Mouse (Mus musculus) ovary, postnatal 36 days (tissue): ENCODE measurements around the gene Myo1e.

Experiments
- DNase-seq: peaks from one replicate; pipeline ENCODE4 v3.0.0; 2022; ENCODE audit warnings: low spot score, mixed read lengths

Myo1e gene

DNA sequence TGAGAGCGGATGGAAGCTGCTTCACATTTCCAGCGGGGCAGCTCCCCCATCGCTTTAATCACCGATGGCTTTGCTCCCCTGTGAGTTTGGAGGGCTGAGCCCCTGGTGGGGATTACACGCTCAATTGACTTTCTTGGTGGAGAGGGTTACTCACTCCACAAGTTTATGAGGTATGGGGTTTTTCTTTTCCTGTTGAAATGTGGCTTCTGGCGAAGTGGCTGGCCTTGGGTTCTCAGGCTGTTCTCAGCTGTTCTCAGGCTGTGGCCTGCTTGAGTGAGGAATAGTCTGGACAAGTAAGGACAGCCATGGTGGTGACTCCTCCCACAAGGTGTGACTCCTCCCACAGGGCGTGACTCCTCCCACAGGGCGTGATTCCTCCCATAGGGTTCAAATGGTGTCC, 149.1 kb downstream of the Myo1e start:
- DNase-seq = no peak

- DNase-seq = no peak
Observed at GRCm38 (mm10) chr9:70359402-70360131, 152.4 kb downstream of the Myo1e start.

DNA sequence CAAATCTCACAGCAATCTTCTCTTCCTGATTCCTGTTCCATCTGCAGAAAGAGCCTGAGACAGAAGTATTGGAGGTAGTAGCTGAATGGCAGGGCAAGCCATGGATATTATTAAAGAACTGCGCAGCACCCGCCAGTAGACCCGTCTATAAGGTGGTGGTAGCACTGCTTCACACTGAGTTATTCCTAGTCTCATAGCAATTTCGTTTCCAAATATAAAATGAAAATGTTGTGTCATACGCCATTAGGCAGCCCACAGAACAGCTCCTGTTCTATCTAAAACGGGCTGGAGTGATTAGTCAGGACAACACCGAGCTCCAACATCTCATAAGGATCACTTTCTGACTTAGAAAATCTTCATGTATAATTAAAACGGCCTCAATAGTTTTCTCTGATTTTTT, 157.6 kb downstream of the Myo1e start:
- DNase-seq = no peak

DNA sequence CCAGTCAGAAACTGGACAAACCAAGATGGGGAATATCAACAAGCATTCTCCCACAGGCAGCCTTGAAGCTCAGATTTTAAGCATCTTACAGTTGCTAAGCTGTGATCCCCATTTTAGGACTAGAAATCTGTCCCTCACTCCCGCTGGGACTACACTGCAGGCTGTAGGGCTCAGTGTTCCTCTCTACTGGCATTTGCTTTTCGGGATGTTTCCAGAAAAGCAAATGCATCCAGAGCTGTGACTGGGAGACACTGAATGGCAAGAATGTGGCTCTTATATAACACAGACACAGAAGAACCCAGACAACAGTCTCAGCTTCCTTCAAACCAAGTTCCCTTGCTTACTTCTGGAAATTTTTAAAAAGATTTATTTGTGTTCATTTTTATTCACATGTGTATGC, 158.8 kb downstream of the Myo1e start:
- no peak for DNase-seq

DNA sequence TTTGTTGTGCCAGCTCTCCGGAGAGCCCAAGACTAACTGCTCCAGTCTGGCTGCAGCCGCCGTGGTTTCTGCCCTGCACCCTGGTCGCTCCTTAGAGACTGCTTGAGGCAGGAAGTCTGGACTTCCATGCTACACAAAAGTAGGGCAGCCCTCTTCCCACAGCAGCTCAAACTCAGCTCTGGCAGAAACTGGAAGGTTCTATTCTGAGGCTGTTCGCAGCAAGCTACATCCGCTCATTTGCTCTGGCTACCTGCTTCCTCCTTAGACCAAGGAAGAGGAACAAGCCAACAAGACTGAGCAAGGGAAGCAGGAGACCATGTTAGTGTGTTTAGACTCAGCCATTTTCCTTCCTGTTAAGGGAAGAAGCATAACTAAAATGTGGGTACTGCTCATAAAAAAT, 159.7 kb downstream of the Myo1e start:
- no peak for DNase-seq

DNA sequence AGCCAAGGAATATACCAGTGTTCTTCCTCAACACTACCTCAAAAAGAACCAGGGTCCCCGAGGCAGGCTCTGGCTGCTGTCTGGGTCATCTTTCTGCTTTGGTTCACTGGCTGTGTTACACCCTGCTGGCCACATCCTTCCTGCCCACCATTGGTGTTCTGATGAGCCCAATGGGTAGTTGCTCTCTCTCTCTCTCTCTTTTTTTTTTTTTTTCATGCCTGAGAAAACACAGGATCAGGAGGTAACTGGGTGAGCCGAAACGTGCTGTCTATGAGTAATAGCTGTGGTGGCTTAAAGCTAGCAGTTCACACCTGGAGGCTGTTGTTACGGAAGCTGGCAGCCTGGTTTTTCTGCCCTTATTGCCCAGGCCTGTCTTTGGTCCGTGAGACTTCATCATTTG, 164.5 kb downstream of the Myo1e start:
- no peak for DNase-seq

DNA sequence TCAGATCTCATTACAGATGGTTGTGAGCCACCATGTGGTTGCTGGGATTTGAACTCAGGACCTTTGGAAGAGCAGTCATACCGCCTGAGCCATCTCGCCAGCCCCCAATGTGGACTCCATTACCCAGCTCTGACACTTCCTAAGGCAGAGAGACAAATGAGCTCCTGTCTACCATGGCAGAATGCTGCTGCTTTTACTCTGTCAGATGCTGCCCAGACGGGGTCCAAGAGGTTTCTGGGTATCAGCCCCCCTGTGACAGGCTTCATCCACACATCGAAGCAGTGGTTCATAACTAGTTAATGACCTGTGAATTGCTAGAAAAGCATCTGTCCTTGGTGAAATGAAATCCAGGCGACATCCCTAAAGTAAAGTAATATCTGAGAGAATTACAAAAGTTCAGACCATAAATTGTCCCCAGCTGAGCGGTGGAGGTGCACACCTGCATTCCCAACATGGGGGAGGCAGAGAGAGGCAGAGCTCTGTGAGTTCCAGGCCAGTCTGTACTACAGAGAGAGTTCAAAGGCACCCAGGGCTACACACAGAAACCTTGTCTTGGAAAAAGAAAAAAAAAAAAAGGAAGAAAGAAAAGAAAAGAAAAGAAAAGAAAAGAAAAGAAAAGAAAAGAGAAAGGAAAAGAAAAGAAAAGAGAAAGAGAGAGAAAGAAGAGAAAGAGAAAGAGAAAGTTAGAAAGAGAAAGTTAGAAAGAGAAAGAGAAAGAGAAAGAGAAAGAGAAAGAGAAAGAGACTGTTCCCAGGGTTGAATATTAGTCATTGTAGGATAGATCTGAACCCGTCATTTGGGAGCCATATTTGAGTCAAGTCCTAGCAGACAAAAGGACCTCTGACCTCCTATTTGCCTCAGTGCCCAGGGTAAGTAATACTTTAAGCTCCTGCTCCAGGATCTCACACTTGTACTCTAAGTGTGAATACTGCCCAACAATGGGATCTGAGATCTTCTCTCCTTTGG, 172.6 kb downstream of the Myo1e start:
- no peak for DNase-seq

- no peak for DNase-seq
Observed at GRCm38 (mm10) chr9:70382091-70382490, 174.9 kb downstream of the Myo1e start.

DNA sequence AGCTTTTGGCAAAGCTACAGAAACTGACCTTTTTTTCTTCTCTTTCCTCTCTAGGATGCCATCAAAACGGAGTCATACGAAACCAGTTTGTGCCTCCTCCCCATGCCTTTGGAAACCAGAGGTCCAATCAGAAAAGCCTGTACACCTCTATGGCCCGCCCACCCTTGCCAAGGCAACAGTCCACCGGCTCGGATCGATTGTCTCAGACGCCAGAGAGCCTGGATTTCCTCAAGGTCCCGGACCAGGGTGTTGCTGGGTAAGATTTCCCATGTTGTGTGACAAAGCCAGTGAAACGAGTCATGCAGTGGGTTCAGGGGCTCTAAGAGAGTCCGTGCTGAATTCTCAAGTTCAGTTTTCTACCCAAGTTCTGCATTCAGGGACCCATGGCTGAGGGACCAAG, 176.6 kb downstream of the Myo1e start:
- no peak for DNase-seq

DNA sequence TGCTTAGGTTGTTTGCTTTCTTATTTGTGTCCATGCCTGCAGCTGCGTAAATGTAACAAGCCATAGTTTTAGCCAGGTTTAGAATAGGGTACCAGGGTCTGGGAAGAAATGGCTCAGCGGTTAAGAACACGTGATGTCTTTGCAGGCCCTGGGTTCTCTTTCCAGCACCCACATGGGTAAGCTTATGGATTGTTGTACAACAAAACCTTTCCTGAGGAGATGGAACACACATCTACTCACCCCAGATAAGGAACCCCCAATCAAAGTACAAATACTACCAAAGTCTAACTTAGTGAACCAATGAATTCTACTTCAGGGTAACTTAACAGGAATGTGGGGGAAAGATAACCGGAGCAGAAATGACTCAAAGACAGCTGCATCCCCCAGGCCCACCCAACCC, 177.3 kb downstream of the Myo1e start:
- DNase-seq = no peak

DNA sequence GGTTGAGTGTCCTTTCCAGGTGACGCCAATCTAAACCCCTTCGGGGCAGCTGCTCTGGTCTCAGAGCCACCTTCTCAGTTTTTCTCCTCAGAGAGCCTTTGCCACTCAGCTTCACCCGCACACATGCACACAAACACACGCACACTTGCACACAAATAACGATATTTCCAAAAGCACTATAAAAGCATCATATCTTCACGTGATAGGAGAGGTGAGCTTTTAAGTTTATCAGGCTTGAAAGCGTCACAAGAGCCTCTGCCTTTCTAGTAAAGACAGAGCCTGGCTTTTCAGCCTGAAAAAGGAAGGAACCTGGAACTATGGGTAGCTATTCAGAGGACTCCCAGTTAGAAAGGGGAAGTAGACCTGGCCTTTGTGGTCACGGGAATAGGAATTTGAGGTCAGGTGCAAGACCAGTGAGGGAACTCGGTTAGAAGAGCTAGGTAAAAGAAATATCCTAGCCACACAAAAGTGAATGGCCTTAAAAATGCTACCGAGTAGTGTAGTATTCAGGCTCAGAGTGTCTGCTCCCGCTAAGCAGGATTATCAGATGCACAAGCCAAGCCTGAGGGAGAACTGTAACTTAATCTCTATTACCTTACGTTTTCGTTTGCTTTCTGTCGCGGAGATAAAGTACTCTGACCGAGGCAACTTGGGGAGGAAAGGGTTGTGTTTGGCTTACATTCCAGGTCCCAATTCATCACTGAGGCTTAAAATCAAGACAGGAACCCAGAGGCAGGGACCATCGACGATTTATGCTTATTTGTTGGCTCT, 178.0 kb downstream of the Myo1e start:
- no peak for DNase-seq

GRCm38 (mm10) chr9:70387410-70388119, 180.4 kb downstream of the Myo1e start:
- DNase-seq = no peak

DNA sequence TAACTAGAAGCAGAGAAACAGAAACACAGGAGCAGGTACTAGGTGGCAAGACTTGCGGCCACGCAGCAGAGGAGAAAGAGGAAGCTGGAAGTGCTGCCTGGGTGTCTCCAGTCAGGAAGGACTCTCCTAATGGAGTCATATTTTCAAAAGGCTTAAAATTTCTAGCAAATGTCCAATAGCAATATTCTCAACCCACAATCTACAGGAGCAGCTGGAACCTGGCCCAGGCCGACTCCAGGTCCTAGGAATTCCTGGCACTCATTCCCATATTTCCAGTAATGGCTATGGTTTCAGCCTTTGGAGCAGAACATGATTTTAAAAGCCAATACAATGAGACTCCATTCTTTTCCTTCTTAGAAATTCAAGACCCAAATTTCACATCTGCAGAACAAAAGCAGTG, 182.4 kb downstream of the Myo1e start:
- DNase-seq = no peak

- no peak for DNase-seq
Observed at GRCm38 (mm10) chr9:70391042-70391441, 183.9 kb downstream of the Myo1e start.

DNA sequence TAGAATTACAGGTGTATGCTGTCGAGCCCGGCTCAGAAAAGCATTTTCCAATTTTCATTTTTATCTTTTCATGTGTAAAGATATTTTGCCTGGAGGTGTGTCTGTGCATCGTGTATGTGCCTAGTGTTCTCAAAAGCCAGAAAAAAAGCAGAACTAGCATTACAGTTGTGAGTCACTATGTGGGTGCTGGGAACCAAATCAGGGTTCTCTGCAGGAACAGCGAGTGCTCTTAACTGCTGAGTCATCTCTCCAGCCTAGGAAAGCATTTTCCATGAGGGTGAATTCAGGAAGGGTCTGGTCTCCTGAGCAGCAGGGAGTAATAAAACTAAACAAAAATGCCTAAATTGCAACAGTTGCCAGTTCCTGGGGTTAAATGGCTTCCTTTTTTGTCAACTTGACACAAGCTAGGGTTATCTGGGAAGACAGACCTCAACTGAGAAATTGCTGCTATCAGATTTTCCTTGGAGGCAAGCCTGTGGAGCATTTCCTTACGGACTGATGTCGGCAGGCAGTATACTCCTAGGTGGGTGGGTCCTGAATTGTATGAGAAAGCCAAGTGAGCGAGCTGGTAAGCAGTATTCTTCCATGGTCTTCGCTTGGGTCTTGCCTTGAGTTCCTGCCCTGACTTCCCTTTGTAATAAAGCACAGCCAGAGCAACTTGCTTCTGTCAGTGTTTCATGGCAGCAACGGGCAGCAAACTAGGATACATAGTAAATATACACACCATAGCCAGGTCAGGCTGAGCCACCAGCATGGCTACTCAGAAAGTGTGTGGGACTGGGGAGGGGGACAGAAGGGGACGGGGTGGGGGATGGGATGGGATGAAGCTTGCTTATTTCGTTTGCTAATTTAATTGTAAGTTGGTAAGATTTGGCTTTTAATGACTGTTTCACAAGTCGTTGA, 184.8 kb downstream of the Myo1e start:
- DNase-seq = no peak

- DNase-seq = peak; percentile 25
Observed at GRCm38 (mm10) chr9:70392563-70392907, 185.4 kb downstream of the Myo1e start.

- no peak for DNase-seq
Observed at GRCm38 (mm10) chr9:70395617-70396016, 188.5 kb downstream of the Myo1e start.

GRCm38 (mm10) chr9:70396083-70396482, 188.9 kb downstream of the Myo1e start:
- no peak for DNase-seq

GRCm38 (mm10) chr9:70401937-70402539, 194.9 kb downstream of the Myo1e start:
- no peak for DNase-seq

DNA sequence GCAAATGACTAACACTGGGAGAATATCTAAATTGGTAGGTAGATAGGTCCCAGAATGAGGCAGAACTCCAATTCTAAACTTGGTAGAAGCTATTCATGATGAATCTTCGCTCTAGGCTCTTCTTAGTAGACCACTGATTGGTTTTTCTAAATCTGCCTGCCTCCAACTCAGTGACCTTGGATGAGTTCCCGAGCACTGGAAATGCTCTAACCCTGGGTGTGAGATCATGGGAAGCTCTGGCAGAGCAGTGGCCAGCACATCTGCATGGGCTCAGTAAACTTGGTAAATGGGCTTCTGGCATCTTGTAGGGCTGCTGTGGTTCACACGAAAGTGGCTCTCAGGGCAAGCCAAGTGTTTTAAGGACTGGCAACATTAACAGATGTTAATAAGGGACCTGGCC, 199.4 kb downstream of the Myo1e start:
- DNase-seq = no peak
